Mouse (Mus musculus): ENCODE measurements around the gene Fbln2.

- TF ChIP-seq CTCF (IDR thresholded peaks at IDR 0.05; ENCODE audit: borderline replicate concordance, control insufficient read depth, extremely low read depth, insufficient read depth, low read length, poor library complexity): peak; percentile 83; the same call in 1 of the 2 replicates
- TF ChIP-seq POLR2A (IDR thresholded peaks at IDR 0.05; ENCODE audit: control insufficient read depth, extremely low read depth, insufficient read depth, low read length, poor library complexity): no peak
Measured at GRCm38 (mm10) chr6:91281206-91281605, 69.0 kb downstream of the Fbln2 start.

All from thymus, adult 2 months (tissue).